Mouse (Mus musculus) erythroblast, embryonic 14.5 days (primary cell): ENCODE measurements around the gene Xkrx.

Source experiments
- GATA1 ChIP-seq: IDR thresholded peaks from 2 replicates; pipeline ENCODE4 v1.6.1; 2012; ENCODE audit warnings: low read length, inconsistent platforms, mixed read lengths
- TAL1 ChIP-seq: IDR thresholded peaks from 3 replicates; pipeline ENCODE4 v1.6.1; 2012; ENCODE audit warnings: low read length, inconsistent platforms, mixed read lengths

DNA sequence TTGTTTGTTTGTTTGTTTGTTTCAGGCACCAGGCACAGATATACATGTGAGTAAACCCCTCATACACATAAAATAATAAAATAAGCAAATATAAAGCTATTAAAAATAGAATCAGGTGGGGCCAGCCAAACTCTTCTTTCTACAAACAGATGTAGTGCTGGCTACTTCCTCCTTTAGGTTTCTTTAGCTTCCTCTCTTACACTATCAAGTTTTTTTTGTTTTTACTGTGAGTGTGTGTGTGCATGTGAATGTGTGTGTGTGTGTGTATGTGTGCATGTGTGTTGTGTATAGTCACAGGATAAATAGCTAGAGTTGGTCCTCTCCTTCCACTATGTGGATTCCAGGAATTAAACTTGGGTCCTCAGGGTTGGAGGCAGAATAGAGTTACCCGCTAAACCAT is 12.8 kb upstream of the Xkrx start:
- TF ChIP-seq TAL1 (no peak), GATA1 (no peak)
